Mouse (Mus musculus): ENCODE measurements around the gene Pick1. TPM values are rescaled to one million over a fixed set of nuclear protein-coding genes. Genes with fewer than 3 reads are reported as not detected.

Gene Pick1
- polyA plus RNA-seq, 1 experiment, result 15.3 TPM

- Histone ChIP-seq H3K4me3 (ENCODE audit: insufficient read depth, poor library complexity, severe bottlenecking) (no peak overlapping the region), H3K27me3 (ENCODE audit: control insufficient read depth, insufficient read depth, insufficient read length) (no peaks in the 10 kb centered on the region), H3K36me3 (ENCODE audit: control insufficient read depth, insufficient read depth) (peaks cover 22% of the 10 kb centered on the region), H3K79me2 (ENCODE audit: control insufficient read depth, insufficient read depth) (no peaks in the 10 kb centered on the region), H3K79me3 (ENCODE audit: low read depth) (no peaks in the 10 kb centered on the region), H3ac (ENCODE audit: control insufficient read depth, insufficient read length, low read depth) (no peak overlapping the region)
- TF ChIP-seq MYOG (IDR thresholded peaks at IDR 0.05; ENCODE audit: control insufficient read depth, extremely low read depth, insufficient read length) (no peak), MYOD1 (IDR thresholded peaks at IDR 0.05; ENCODE audit: control insufficient read depth, insufficient read length, low read depth) (no peak), CTCF (IDR thresholded peaks at IDR 0.05; ENCODE audit: control insufficient read depth, insufficient read depth, insufficient read length) (no peak), MAX (IDR thresholded peaks at IDR 0.05) (no peak), USF1 (IDR thresholded peaks at IDR 0.05; ENCODE audit: low read depth) (no peak), FOSL1 (IDR thresholded peaks at IDR 0.05; ENCODE audit: insufficient read depth, low read length, poor library complexity, severe bottlenecking) (no peak), CEBPB (IDR thresholded peaks at IDR 0.05; ENCODE audit: low read depth) (no peak)
These were observed 63.8 kb downstream of the Pick1 start for GRCm38 (mm10) chr15:79292779-79293178.

- Histone ChIP-seq H3K79me2 (ENCODE audit: control insufficient read depth, insufficient read depth) (no peaks in the 10 kb centered on the region), H3K4me3 (ENCODE audit: insufficient read depth, poor library complexity, severe bottlenecking) (no peak overlapping the region), H3K36me3 (ENCODE audit: control insufficient read depth, insufficient read depth) (peaks cover 14% of the 10 kb centered on the region), H3K79me3 (ENCODE audit: low read depth) (no peaks in the 10 kb centered on the region), H3ac (ENCODE audit: control insufficient read depth, insufficient read length, low read depth) (no peak overlapping the region), H3K27me3 (ENCODE audit: control insufficient read depth, insufficient read depth, insufficient read length) (no peaks in the 10 kb centered on the region)
- no peak for TF ChIP-seq MYOD1 (IDR thresholded peaks at IDR 0.05; ENCODE audit: control insufficient read depth, insufficient read length, low read depth)
- no peak for TF ChIP-seq CEBPB (IDR thresholded peaks at IDR 0.05; ENCODE audit: low read depth)
- no peak for TF ChIP-seq MAX (IDR thresholded peaks at IDR 0.05)
- TF ChIP-seq CTCF (IDR thresholded peaks at IDR 0.05; ENCODE audit: control insufficient read depth, insufficient read depth, insufficient read length), result no peak
- no peak for TF ChIP-seq MYOG (IDR thresholded peaks at IDR 0.05; ENCODE audit: control insufficient read depth, extremely low read depth, insufficient read length)
- no peak for TF ChIP-seq FOSL1 (IDR thresholded peaks at IDR 0.05; ENCODE audit: insufficient read depth, low read length, poor library complexity, severe bottlenecking)
- no peak for TF ChIP-seq USF1 (IDR thresholded peaks at IDR 0.05; ENCODE audit: low read depth)
These were observed 69.6 kb downstream of the Pick1 start for GRCm38 (mm10) chr15:79298553-79298952.

Other genes with a start within 250 kb of the Pick1 start
- 111 TPM for gene H1f0, start 200.7 kb upstream of the Pick1 start, polyA plus RNA-seq (2012; fragmentation: generic; extraction: Trizol)
- gene Galr3, start 187.3 kb upstream of the Pick1 start, polyA plus RNA-seq (2012; fragmentation: generic; extraction: Trizol), result not detected
- 45.6 TPM for gene Ankrd54, start 166.3 kb upstream of the Pick1 start, polyA plus RNA-seq (2012; fragmentation: generic; extraction: Trizol)
- gene Eif3l, start 154.0 kb upstream of the Pick1 start, polyA plus RNA-seq (2012; fragmentation: generic; extraction: Trizol), result 369 TPM
- gene Micall1, start 120.3 kb upstream of the Pick1 start, polyA plus RNA-seq (2012; fragmentation: generic; extraction: Trizol), result 12.7 TPM
- 436 TPM for gene Polr2f, start 88.2 kb upstream of the Pick1 start, polyA plus RNA-seq (2012; fragmentation: generic; extraction: Trizol)
- gene 1700088E04Rik, start 87.9 kb upstream of the Pick1 start, polyA plus RNA-seq (2012; fragmentation: generic; extraction: Trizol), result 5.6 TPM
- gene Sox10, start 63.9 kb upstream of the Pick1 start, polyA plus RNA-seq (2012; fragmentation: generic; extraction: Trizol), result not detected
- 0.01 TPM for gene Gm49486, start 218 bp downstream of the Pick1 start, polyA plus RNA-seq (2012; fragmentation: generic; extraction: Trizol)
- gene Slc16a8, start 25.6 kb downstream of the Pick1 start, polyA plus RNA-seq (2012; fragmentation: generic; extraction: Trizol), result 0.11 TPM
- 1.2 TPM for gene Baiap2l2, start 56.4 kb downstream of the Pick1 start, polyA plus RNA-seq (2012; fragmentation: generic; extraction: Trizol)
- gene Pla2g6, start 99.2 kb downstream of the Pick1 start, polyA plus RNA-seq (2012; fragmentation: generic; extraction: Trizol), result 17.4 TPM
- 24.8 TPM for gene Maff, start 117.4 kb downstream of the Pick1 start, polyA plus RNA-seq (2012; fragmentation: generic; extraction: Trizol)
- 74.2 TPM for gene Tmem184b, start 174.4 kb downstream of the Pick1 start, polyA plus RNA-seq (2012; fragmentation: generic; extraction: Trizol)
- gene Csnk1e, start 226.4 kb downstream of the Pick1 start, polyA plus RNA-seq (2012; fragmentation: generic; extraction: Trizol), result 98.6 TPM

All from C2C12 (cell line).